Comparison of ENCODE assay signal across 8 mouse cellular contexts in the genomic region with DNA sequence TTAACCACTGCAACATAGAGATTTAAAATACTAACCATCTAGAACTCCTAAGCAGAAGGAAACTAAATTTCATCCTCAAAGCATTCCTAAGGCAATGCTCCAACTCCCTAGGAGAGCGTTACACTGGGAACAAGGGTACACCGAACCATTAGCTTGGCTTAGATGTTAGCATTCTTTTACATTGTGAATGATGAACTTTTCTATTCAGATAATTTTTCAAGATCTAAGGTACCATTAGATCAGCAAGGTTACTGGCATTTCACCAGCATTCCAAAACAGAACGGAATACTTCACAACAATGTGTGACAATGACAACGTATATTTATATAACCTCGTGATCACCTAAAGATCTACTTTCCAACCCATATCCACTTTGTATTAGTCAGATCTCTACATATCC. TPM values are rescaled to one million over a fixed set of nuclear protein-coding genes. Genes with fewer than 3 reads are reported as not detected.
A peak's percentile ranks its signal among the peaks of the same experiment; 100 is the strongest.
DNase-seq lines count a peak whose midpoint lies in the region; ATAC-seq and TF ChIP-seq lines count a peak whose summit lies in the region.

No protein-coding gene starts in this region.

- WGBS in heart, embryonic 10.5 days: 21% methylated on average over 5 of the region's 5 CpGs
- WGBS in forebrain, postnatal 0 days: 5% methylated on average over 5 of the region's 5 CpGs
- 6% methylated on average over 5 of the region's 5 CpGs for WGBS in liver, embryonic 16.5 days (ENCODE audit: insufficient replicate concordance)

- no peak for TF ChIP-seq POLR2A in ES-Bruce4 (IDR thresholded peaks at IDR 0.05; ENCODE audit: insufficient read depth, low read length)

- H3K27ac ChIP-seq in heart, embryonic 10.5 days: peak overlapping the region; percentile 99
- no peak overlapping the region for H3K27ac ChIP-seq in ES-Bruce4 (ENCODE audit: insufficient read depth, low read length)
- no peak overlapping the region for H3K27ac ChIP-seq in forebrain, postnatal 0 days (ENCODE audit: low read depth, low read length)
- H3K27ac ChIP-seq in liver, embryonic 16.5 days (ENCODE audit: low read length): no peak overlapping the region

- H3K4me2 ChIP-seq in forebrain, postnatal 0 days (ENCODE audit: low read depth): peak overlapping the region; percentile 62
- peak overlapping the region; percentile 75 for H3K4me2 ChIP-seq in liver, embryonic 16.5 days (ENCODE audit: low read depth, low read length)

- H3K9ac ChIP-seq in ES-Bruce4 (ENCODE audit: low read depth, poor library complexity, severe bottlenecking): peak overlapping the region; percentile 88; the same call in 1 of the 2 replicates
- H3K9ac ChIP-seq in forebrain, postnatal 0 days: peak overlapping the region; percentile 92
- H3K9ac ChIP-seq in liver, embryonic 16.5 days (ENCODE audit: low read depth, low read length): peak overlapping the region; percentile 97

- no peak for TF ChIP-seq CTCF in ES-Bruce4 (IDR thresholded peaks at IDR 0.05; ENCODE audit: low read depth, low read length)
- no peak for TF ChIP-seq CTCF in forebrain, postnatal 0 days (IDR thresholded peaks at IDR 0.05; ENCODE audit: low read depth)

- H3K4me3 ChIP-seq in heart, embryonic 10.5 days: peak overlapping the region; percentile 97
- H3K4me3 ChIP-seq in ES-Bruce4 (ENCODE audit: low read depth, low read length): no peak overlapping the region
- peak overlapping the region; percentile 99 for H3K4me3 ChIP-seq in forebrain, postnatal 0 days (ENCODE audit: low read depth, low read length)
- peak overlapping the region; percentile 95 for H3K4me3 ChIP-seq in liver, embryonic 16.5 days (ENCODE audit: low read depth, low read length)

- ATAC-seq in forebrain, postnatal 0 days: no peak
- no peak for ATAC-seq in liver, embryonic 16.5 days (ENCODE audit: low read depth)

- H3K27me3 ChIP-seq in heart, embryonic 10.5 days (ENCODE audit: insufficient read depth, poor library complexity, severe bottlenecking): no peaks in the 10 kb centered on the region
- H3K27me3 ChIP-seq in ES-Bruce4 (ENCODE audit: control insufficient read depth, insufficient read depth, low read length, poor library complexity, severe bottlenecking): no peaks in the 10 kb centered on the region
- no peaks in the 10 kb centered on the region for H3K27me3 ChIP-seq in forebrain, postnatal 0 days (ENCODE audit: insufficient read depth, low read length)
- no peaks in the 10 kb centered on the region for H3K27me3 ChIP-seq in liver, embryonic 16.5 days (ENCODE audit: control insufficient read depth, insufficient read depth, low read depth, low read length)

- H3K36me3 ChIP-seq in heart, embryonic 10.5 days: peaks cover 7% of the 10 kb centered on the region; the same call in 1 of the 2 replicates
- H3K36me3 ChIP-seq in ES-Bruce4 (ENCODE audit: control insufficient read depth, insufficient read depth, low read length, poor library complexity, severe bottlenecking): no peaks in the 10 kb centered on the region
- H3K36me3 ChIP-seq in forebrain, postnatal 0 days (ENCODE audit: insufficient read depth): no peaks in the 10 kb centered on the region
- H3K36me3 ChIP-seq in liver, embryonic 16.5 days (ENCODE audit: control insufficient read depth, insufficient read depth): 0 out of 2 replicates have a peak, but pooled peaks cover 2% of the 10 kb centered on the region

- no peak for DNase-seq in heart, embryonic 10.5 days (ENCODE audit: low spot score)
- no peak for DNase-seq in heart, postnatal 4 days
- no peak for DNase-seq in forebrain, postnatal 0 days
- DNase-seq in testis, postnatal 14 days (ENCODE audit: low spot score): no peak
- DNase-seq in thymus, postnatal 4 days: no peak
- no peak for DNase-seq in cerebellum, postnatal 4 days (ENCODE audit: low spot score in 2 of 2)

- H3K4me1 ChIP-seq in heart, embryonic 10.5 days: peaks cover 21% of the 10 kb centered on the region
- peaks cover 4% of the 10 kb centered on the region for H3K4me1 ChIP-seq in ES-Bruce4 (ENCODE audit: control insufficient read depth, insufficient read depth, low read length)
- H3K4me1 ChIP-seq in forebrain, postnatal 0 days (ENCODE audit: insufficient read depth): 0 out of 2 replicates have a peak, but pooled peaks cover 8% of the 10 kb centered on the region
- peaks cover 32% of the 10 kb centered on the region for H3K4me1 ChIP-seq in liver, embryonic 16.5 days (ENCODE audit: control insufficient read depth, low read depth, low read length)

- TF ChIP-seq EP300 in ES-Bruce4 (IDR thresholded peaks at IDR 0.05; ENCODE audit: insufficient read depth, low read depth, low read length): no peak

- H3K9me3 ChIP-seq in heart, embryonic 10.5 days: no peaks in the 10 kb centered on the region
- no peaks in the 10 kb centered on the region for H3K9me3 ChIP-seq in ES-Bruce4 (replicated peaks; ENCODE audit: control insufficient read depth, insufficient read depth, low read length, poor library complexity, severe bottlenecking)
- H3K9me3 ChIP-seq in forebrain, postnatal 0 days (ENCODE audit: low read length): no peaks in the 10 kb centered on the region
- H3K9me3 ChIP-seq in liver, embryonic 16.5 days (replicated peaks; ENCODE audit: control insufficient read depth, low read length): no peaks in the 10 kb centered on the region

RNA-seq across cellular contexts. Expression of gene Rsbn1l, which starts 6.1 kb away (rescaled TPM):
- 5.1 and 5.2 TPM in 2 replicates for polyA plus RNA-seq in heart, embryonic 10.5 days (2016; fragmentation: Nextera tagmentation; extraction: Ambion mirVana)
- total RNA-seq in heart, postnatal 4 days (2021): 10 to 100 TPM; 21.0 to 21.1 TPM
- polyA plus RNA-seq in ES-Bruce4 (2011; ENCODE audit: insufficient read depth, insufficient read length, low read depth, missing spikeins): 33.5 and 36.7 TPM in 2 replicates
- total RNA-seq in forebrain, postnatal 0 days (2014; rRNA removed): 5.3 and 5.4 TPM in 2 replicates
- polyA plus RNA-seq in forebrain, postnatal 0 days (2015; fragmentation: Nextera tagmentation; extraction: Ambion mirVana): 3.0 and 3.1 TPM in 2 replicates
- polyA plus RNA-seq in liver, embryonic 16.5 days (2015; fragmentation: Nextera tagmentation; extraction: Ambion mirVana): 3.3 and 3.7 TPM in 2 replicates
